10 mouse cellular contexts compared by ENCODE assay signal in the genomic region with DNA sequence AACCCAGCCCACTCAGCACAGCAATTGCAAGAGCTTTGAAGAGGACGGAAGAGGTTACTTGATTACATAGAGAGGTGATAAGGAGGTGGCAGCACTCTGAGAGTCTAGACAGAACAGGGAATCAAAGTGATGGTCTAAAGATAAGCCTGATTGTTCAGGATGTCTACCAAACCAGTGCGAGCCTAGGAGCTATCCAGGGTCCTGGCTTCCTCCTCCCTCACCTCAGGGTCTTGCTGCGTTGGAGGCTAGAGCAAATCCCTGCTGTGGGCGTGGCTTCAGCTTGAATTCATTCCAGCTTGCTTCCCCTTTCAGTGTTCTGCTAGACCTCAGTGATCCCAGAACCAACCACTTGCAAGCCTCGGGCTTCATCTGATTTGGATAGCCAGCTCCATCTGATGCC.
DNase-seq lines count a peak whose midpoint lies in the region; ATAC-seq and TF ChIP-seq lines count a peak whose summit lies in the region.
"Had no signal": no experiment of that assay in that cellular context is flagged by ENCODE, and none has a peak within 500 bp of the region (broad histone marks: within the 10 kb centered on the region; RNA-seq: fewer than 3 reads in every experiment).

No protein-coding gene starts in this region.

- no peak overlapping the region for H3K27ac ChIP-seq in kidney, embryonic 16.5 days (ENCODE audit: low read length)
- H3K27ac ChIP-seq in ES-E14 (ENCODE audit: insufficient read depth, low read depth, low read length, poor library complexity, severe bottlenecking) = no peak overlapping the region
- H3K27ac ChIP-seq in liver, embryonic 13.5 days = no peak overlapping the region
- H3K27ac ChIP-seq: embryonic facial prominence, embryonic 15.5 days; midbrain, embryonic 12.5 days had no signal

- H3K27me3 ChIP-seq in kidney, embryonic 16.5 days (ENCODE audit: insufficient read depth, low read length) = no peaks in the 10 kb centered on the region
- no peaks in the 10 kb centered on the region for H3K27me3 ChIP-seq in liver, embryonic 13.5 days
- H3K27me3 ChIP-seq: embryonic facial prominence, embryonic 15.5 days; midbrain, embryonic 12.5 days had no signal

- no peak for DNase-seq in kidney, adult 8-10 months
- peak; percentile 94 for DNase-seq in ES-E14 (ENCODE audit: low read depth, low spot score)
- peak; percentile 3 for DNase-seq in c-Kit-positive CD71-positive TER-119-positive erythroid progenitor cells, embryonic 14.5 days (ENCODE audit: low spot score)
- DNase-seq in liver, embryonic 13.5 days = peak; percentile 2
- peak; percentile 5 to 9 for DNase-seq in thymus, postnatal 36 days
- no peak for DNase-seq in right cerebral cortex, postnatal 14 days
- no peak for DNase-seq in right cerebral cortex, adult 2 months (ENCODE audit: low spot score in 2 of 2)

- in situ Hi-C loops in ES-E14 (cut with MboI; ENCODE audit: low sequenced_read_pairs in 2 of 2, unreplicated experiment in 2 of 2) = no loop called here

- ATAC-seq in kidney, embryonic 16.5 days (ENCODE audit: low FRiP score, low TSS enrichment) = peak; percentile 65; the same call in 1 of the 2 replicates
- ATAC-seq in liver, embryonic 13.5 days (ENCODE audit: low read depth) = no peak

- H3K4me2 ChIP-seq in kidney, embryonic 16.5 days (replicated peaks; ENCODE audit: low read depth, low read length) = no peak overlapping the region
- H3K4me2 ChIP-seq in liver, embryonic 13.5 days = no peak overlapping the region
- H3K4me2 ChIP-seq: embryonic facial prominence, embryonic 15.5 days; midbrain, embryonic 12.5 days had no signal

- H3K4me1 ChIP-seq in kidney, embryonic 16.5 days (ENCODE audit: insufficient read depth, low read length) = no peaks in the 10 kb centered on the region
- H3K4me1 ChIP-seq in ES-E14 (ENCODE audit: control insufficient read depth in 2 of 2, insufficient read depth in 2 of 2, low read length in 2 of 2, poor library complexity in 1 of 2) = no peaks in the 10 kb centered on the region
- no peaks in the 10 kb centered on the region for H3K4me1 ChIP-seq in liver, embryonic 13.5 days (replicated peaks)
- H3K4me1 ChIP-seq: embryonic facial prominence, embryonic 15.5 days had no signal

- 3% methylated on average over 5 of the region's 5 CpGs for WGBS in kidney, embryonic 16.5 days
- 2% methylated on average over 5 of the region's 5 CpGs for WGBS in liver, embryonic 13.5 days (ENCODE audit: insufficient replicate concordance)

- H3K9me3 ChIP-seq in kidney, embryonic 16.5 days (ENCODE audit: low read length) = no peaks in the 10 kb centered on the region
- no peaks in the 10 kb centered on the region for H3K9me3 ChIP-seq in ES-E14 (ENCODE audit: control insufficient read depth, insufficient read depth, low read depth, low read length)
- no peaks in the 10 kb centered on the region for H3K9me3 ChIP-seq in liver, embryonic 13.5 days (replicated peaks)
- H3K9me3 ChIP-seq: embryonic facial prominence, embryonic 15.5 days; midbrain, embryonic 12.5 days had no signal

- no peak overlapping the region for H3K9ac ChIP-seq in kidney, embryonic 16.5 days (replicated peaks; ENCODE audit: low read length)
- H3K9ac ChIP-seq in ES-E14 (ENCODE audit: insufficient read depth, low read depth, low read length, poor library complexity, severe bottlenecking) = no peak overlapping the region
- H3K9ac ChIP-seq in liver, embryonic 13.5 days = no peak overlapping the region
- H3K9ac ChIP-seq: embryonic facial prominence, embryonic 15.5 days; midbrain, embryonic 12.5 days had no signal

- H3K4me3 ChIP-seq in kidney, embryonic 16.5 days (ENCODE audit: low read length) = no peak overlapping the region
- no peak overlapping the region for H3K4me3 ChIP-seq in ES-E14 (ENCODE audit: insufficient read depth in 1 of 2, low read depth in 1 of 2, low read length in 2 of 2, poor library complexity in 1 of 2, severe bottlenecking in 1 of 2)
- H3K4me3 ChIP-seq in liver, embryonic 13.5 days (replicated peaks) = no peak overlapping the region
- H3K4me3 ChIP-seq: embryonic facial prominence, embryonic 15.5 days; midbrain, embryonic 12.5 days had no signal

- no peaks in the 10 kb centered on the region for H3K36me3 ChIP-seq in kidney, embryonic 16.5 days (ENCODE audit: insufficient read depth, low read length)
- no peaks in the 10 kb centered on the region for H3K36me3 ChIP-seq in ES-E14 (ENCODE audit: control insufficient read depth, insufficient read depth, low read length, poor library complexity, severe bottlenecking)
- H3K36me3 ChIP-seq in liver, embryonic 13.5 days = no peaks in the 10 kb centered on the region
- H3K36me3 ChIP-seq: embryonic facial prominence, embryonic 15.5 days; midbrain, embryonic 12.5 days had no signal

TF ChIP-seq in ES-E14, 5 proteins besides CTCF, POLR2A, EP300 and RAD21:
- TF ChIP-seq MAFK (IDR thresholded peaks at IDR 0.05; ENCODE audit: insufficient read depth, low read depth, low read length) = no peak
- TF ChIP-seq ZNF384 (IDR thresholded peaks at IDR 0.05; ENCODE audit: low read depth, low read length) = no peak
- TF ChIP-seq ZC3H11A (IDR thresholded peaks at IDR 0.05; ENCODE audit: borderline replicate concordance, low read depth, low read length) = no peak
- TF ChIP-seq HCFC1 (IDR thresholded peaks at IDR 0.05; ENCODE audit: borderline replicate concordance, insufficient read depth, low read length) = no peak
- no peak for TF ChIP-seq CHD2 (IDR thresholded peaks at IDR 0.05; ENCODE audit: low read depth, low read length)
TF ChIP-seq in ES-E14: peak in this region for 0.

Comparison
In these comparisons a context has a peak if more than half of its experiments do, and no peak if none do; other contexts are left out.
1. DNase-seq: peak in ES-E14 (single experiment), c-Kit-positive CD71-positive TER-119-positive erythroid progenitor cells, embryonic 14.5 days (single experiment), liver, embryonic 13.5 days (single experiment) and thymus, postnatal 36 days (2 of 2); none in kidney, adult 8-10 months (0 of 2), right cerebral cortex, postnatal 14 days (single experiment) and right cerebral cortex, adult 2 months (0 of 2).